Mouse (Mus musculus) heart, embryonic 15.5 days (tissue): ENCODE data around the gene Lmntd1. TPM values are rescaled to one million over a fixed set of nuclear protein-coding genes. Genes with fewer than 3 reads are reported as not detected.
"Not testable (repeated sequence)": the region's sequence is repeated elsewhere in the genome, so short reads cannot be mapped to it uniquely, and the experiment has no call there.

Experiments
- ATAC-seq: fragments of 200-750 bp; cut with Nextera tagmentation; replicated peaks from 2 replicates; pipeline ENCODE4 v1.8.0; 2017; ENCODE audit warnings: low read depth, moderate TSS enrichment; ENCODE audit not compliant: insufficient number of reproducible peaks, insufficient read depth, low FRiP score
- H3K27ac ChIP-seq: fragments of 300-500 bp; sonication (generic); 2 replicates; pipeline ENCODE4 v1.5.1; 2015; ENCODE audit warnings: mild to moderate bottlenecking, inconsistent platforms
- H3K27me3 ChIP-seq: fragments of 300-500 bp; sonication (generic); 2 replicates; pipeline ENCODE4 v1.6.1; 2015; ENCODE audit warnings: inconsistent platforms
- H3K36me3 ChIP-seq: fragments of 300-500 bp; sonication (generic); 2 replicates; pipeline ENCODE4 v1.6.1; 2015; ENCODE audit warnings: mild to moderate bottlenecking, inconsistent platforms
- H3K4me1 ChIP-seq: fragments of 300-500 bp; sonication (generic); replicated peaks from 2 replicates; pipeline ENCODE4 v1.6.1; 2015; ENCODE audit warnings: inconsistent platforms
- H3K4me2 ChIP-seq: fragments of 300-500 bp; sonication (generic); 2 replicates; pipeline ENCODE4 v1.6.1; 2015; ENCODE audit warnings: inconsistent platforms, mild to moderate bottlenecking, moderate library complexity
- H3K4me3 ChIP-seq: fragments of 300-500 bp; sonication (generic); 2 replicates; pipeline ENCODE4 v1.5.1; 2015; ENCODE audit warnings: mild to moderate bottlenecking, inconsistent platforms
- H3K9ac ChIP-seq: fragments of 300-500 bp; sonication (generic); 2 replicates; pipeline ENCODE4 v1.6.1; 2015; ENCODE audit warnings: mild to moderate bottlenecking, inconsistent platforms
- H3K9me3 ChIP-seq: fragments of 300-500 bp; sonication (generic); replicated peaks from 2 replicates; pipeline ENCODE4 v1.6.1; 2016; ENCODE audit warnings: inconsistent platforms
- WGBS: fragments of 180-500 bp; shearing (Covaris S2); methylation state at CpG from one replicate; pipeline ENCODE4 v1.1.7; 2015; ENCODE audit warnings: mixed read lengths; 5-methylcytosine and 5-hydroxymethylcytosine counted together
- polyA plus RNA-seq: library from polyadenylated mRNA; unstranded; fragments of >200 nt; fragmentation: Nextera tagmentation; extraction: Ambion mirVana; gene quantifications from 2 replicates; pipeline ENCODE4 v1.2.1, GENCODE M21; 2015

The Lmntd1 gene
- polyA plus RNA-seq, 1 experiment from 2014 or later = 12.5 TPM

DNA sequence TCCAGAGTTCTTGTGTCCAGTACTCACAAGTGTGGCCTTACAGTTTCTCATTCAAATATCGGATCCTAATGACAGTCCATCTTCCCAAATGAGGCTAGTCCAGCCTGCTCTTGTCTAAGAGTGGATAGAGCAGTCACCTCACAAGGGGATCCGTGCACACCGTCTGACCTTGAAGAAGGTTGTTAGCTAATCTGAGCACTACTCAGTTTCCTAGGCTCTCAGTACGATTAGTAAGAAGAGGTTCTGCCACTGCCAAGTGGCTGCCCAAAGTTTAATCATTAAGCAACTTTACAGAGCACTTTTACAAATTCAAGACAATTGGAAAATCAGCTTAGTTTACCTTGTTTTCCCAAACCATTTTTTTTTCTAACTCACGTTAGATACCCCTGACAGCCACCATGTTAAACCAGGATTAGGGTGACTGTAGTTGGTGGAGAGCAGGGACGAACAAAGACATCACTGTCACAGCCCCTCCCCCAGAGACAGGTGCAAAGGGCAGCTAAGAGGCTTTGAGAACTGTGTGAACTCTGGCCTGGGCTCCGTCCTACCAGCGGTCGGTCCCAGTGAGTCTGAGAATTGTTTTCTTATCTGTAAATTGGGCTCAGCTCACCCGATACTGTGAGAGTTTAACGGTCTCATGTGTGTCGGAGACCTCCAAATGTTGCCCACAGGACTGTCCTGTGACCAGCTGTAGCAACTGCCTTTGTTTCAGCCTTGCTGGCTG, 275.4 kb downstream of the Lmntd1 start:
- WGBS = 58% methylated on average over 12 of the region's 12 CpGs
- no peaks in the 10 kb centered on the region for H3K9me3 ChIP-seq
- no peak overlapping the region for H3K9ac ChIP-seq
- H3K4me1 ChIP-seq = peaks cover 17% of the 10 kb centered on the region
- no peak overlapping the region for H3K4me2 ChIP-seq
- peaks cover 29% of the 10 kb centered on the region for H3K27me3 ChIP-seq
- no peaks in the 10 kb centered on the region for H3K36me3 ChIP-seq
- no peak overlapping the region for H3K27ac ChIP-seq
- H3K4me3 ChIP-seq = no peak overlapping the region
- no peak for ATAC-seq

DNA sequence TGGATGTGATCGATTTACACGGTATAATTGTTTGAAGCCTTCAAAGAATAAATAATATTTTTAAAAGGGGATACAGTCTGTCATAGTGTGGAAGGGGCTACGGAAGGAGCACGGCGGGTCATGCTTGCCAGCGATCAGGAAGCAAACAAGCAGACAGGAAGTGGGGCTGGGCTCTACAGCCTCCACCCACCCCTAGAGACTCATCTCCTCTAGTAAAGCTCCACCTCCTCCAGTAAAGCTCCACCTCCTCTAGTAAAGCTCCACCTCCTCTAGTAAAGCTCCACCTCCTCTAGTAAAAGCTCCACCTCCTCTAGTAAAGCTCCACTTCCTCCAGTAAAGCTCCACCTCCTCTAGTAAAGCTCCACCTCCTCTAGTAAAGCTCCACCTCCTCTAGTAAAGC, 276.6 kb downstream of the Lmntd1 start:
- not testable (repeated sequence) for H3K9ac ChIP-seq, ATAC-seq, H3K27ac ChIP-seq, H3K36me3 ChIP-seq, H3K9me3 ChIP-seq, H3K4me3 ChIP-seq, H3K4me2 ChIP-seq
- Histone ChIP-seq H3K4me1 (peaks cover 17% of the 10 kb centered on the region), H3K27me3 (peaks cover 32% of the 10 kb centered on the region)
- WGBS = 68% methylated on average over 6 of the region's 6 CpGs

DNA sequence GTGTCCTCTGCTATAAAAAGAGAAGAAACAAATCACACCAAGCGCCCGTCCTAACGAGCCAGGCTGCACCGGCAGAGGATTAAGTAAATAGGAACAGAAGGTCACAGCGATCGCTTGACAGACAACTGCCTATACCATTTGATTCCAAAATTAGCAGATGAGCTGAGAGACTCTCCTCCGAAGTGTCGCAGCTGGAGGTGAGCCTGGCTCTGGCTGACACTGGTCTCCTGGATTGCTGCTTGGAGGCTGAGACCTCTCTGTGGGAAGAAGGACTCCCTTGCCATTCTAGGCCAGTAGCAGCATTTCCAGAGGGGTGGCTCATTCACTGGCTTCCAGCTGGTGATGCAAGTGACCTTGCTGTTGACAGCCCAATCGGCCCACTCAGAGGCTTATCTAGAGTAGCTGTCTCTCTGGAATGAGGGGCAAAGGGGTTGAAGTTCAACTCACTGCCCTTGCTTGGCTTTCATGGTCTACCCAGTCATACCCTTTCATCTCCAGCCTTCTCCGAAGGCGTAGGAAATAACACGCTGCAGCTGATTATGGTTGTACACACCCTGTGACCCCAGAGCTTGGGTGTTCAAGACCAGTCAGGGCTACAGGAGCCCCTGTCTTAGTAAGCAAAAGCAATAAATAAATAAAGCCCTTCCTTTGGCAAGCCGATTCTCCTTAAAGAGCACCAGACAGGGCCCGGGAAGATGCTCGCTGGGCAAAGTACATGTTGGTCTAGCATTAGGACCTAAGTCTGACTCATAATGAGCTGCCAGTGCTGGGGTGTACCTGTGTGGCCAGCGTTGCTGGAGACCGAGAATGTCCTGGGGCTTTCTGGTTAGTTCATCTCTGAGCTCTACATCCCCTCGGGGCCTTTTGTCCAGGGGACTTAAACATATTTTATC, 278.0 kb downstream of the Lmntd1 start:
- Histone ChIP-seq H3K9me3 (no peaks in the 10 kb centered on the region), H3K27ac (no peak overlapping the region), H3K4me2 (0 out of 2 replicates have a peak overlapping the region, but pooled peaks have one; percentile 10), H3K9ac (no peak overlapping the region), H3K27me3 (peaks cover 35% of the 10 kb centered on the region), H3K4me1 (peaks cover 17% of the 10 kb centered on the region), H3K4me3 (no peak overlapping the region), H3K36me3 (no peaks in the 10 kb centered on the region)
- ATAC-seq = no peak
- WGBS = 41% methylated on average over 18 of the region's 18 CpGs

DNA sequence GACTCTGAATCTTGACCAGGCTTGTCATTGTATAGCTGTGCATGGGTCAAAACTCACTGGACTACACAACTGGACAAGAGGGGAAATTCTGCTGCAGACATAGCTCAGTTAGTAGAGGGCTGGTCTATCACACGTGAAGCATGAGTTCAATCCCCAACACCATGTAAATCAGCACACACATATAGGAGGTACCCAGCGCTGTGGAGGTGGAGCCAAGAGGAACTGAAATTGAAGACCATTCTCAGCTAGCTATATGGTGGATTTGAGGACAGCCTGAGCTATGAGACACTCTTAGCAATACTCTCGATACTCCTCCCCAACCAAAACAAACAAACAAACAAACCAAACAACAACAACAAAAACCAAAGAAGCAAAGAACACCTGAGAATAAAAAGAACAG, 279.9 kb downstream of the Lmntd1 start:
- H3K9ac ChIP-seq = no peak overlapping the region
- H3K9me3 ChIP-seq = no peaks in the 10 kb centered on the region
- no peaks in the 10 kb centered on the region for H3K36me3 ChIP-seq
- peaks cover 11% of the 10 kb centered on the region for H3K4me1 ChIP-seq
- 75% methylated on average over 3 of the region's 3 CpGs for WGBS
- no peak overlapping the region for H3K4me3 ChIP-seq
- H3K4me2 ChIP-seq = no peak overlapping the region
- no peak overlapping the region for H3K27ac ChIP-seq
- H3K27me3 ChIP-seq = peaks cover 32% of the 10 kb centered on the region
- no peak for ATAC-seq

DNA sequence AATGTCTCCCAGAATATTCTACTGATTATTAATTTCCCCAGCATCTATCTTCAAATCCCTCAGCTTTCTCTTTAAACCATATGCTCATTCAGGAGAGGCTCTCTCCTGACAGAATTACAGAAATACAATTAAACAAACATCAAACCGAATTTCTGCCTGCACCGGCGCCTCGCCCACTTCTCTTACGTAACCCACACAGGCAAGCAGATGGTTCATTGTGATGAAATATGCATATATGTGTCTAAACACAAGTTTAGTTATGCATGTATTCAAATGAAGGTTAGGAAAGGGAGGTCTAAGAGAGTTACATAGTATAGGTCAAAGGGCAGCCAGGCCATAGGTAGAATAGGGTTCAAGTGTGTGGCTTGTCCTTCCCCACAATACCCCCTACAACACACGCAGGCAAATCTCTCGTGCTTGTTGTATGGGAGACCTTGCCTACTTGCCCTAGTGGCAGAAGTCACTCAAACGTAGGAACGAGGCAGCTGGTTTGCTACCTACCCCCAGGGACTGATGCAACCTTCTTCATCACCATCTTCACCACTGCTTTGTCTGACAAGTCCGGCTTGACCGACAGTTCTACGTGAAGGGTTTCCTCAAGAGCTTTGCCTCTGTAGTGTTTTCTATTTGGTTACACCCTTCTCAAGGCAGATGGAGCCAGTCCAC, 287.8 kb downstream of the Lmntd1 start:
- Histone ChIP-seq H3K4me3 (no peak overlapping the region), H3K9ac (no peak overlapping the region), H3K4me2 (no peak overlapping the region), H3K36me3 (no peaks in the 10 kb centered on the region), H3K27me3 (peaks cover 38% of the 10 kb centered on the region), H3K9me3 (no peaks in the 10 kb centered on the region), H3K27ac (no peak overlapping the region), H3K4me1 (no peaks in the 10 kb centered on the region)
- 84% methylated on average over 12 of the region's 12 CpGs for WGBS
- no peak for ATAC-seq

DNA sequence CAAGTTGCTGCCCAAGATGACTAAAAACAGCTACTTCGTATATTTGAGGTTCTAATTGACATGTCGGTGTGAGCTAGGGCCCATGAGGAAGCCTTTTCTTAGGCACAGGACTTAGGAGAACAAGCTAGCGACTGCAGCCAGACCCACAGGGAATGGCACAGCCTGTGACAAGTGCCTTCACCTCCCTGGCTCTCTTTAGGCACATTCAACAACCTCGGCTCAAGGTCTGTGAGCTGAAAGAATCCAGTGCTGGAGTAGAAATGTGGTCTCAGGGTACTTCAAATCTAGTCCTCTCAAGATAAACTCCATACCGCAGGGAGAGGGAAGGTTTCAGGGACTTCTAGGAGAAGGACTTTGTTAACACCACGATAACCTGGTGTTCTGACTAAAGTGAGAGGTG, 289.0 kb downstream of the Lmntd1 start:
- Histone ChIP-seq H3K27me3 (peaks cover 38% of the 10 kb centered on the region), H3K27ac (no peak overlapping the region), H3K36me3 (no peaks in the 10 kb centered on the region), H3K4me3 (no peak overlapping the region), H3K4me1 (no peaks in the 10 kb centered on the region), H3K9ac (no peak overlapping the region), H3K9me3 (no peaks in the 10 kb centered on the region), H3K4me2 (no peak overlapping the region)
- no peak for ATAC-seq
- WGBS = 46% methylated on average over 6 of the region's 6 CpGs

DNA sequence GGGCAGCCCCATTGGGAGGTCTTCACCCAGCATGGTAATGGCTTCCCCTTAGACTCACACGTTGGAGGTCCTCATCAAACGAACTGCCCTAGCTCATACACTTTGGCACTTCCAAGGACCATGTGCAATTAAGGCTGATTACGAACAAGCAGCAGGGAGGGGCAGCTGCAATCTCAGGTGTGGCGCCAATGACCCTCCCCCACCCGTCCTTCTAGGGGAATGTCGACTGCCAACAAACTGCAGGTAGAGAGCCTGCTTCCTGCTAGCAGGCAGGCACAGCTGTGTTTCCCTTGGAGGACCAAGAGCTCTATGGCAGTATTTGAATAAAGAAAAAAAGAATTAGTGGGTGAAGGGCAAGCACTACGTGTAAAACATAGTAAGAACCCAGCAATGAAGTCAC, 289.6 kb downstream of the Lmntd1 start:
- no peaks in the 10 kb centered on the region for H3K9me3 ChIP-seq
- ATAC-seq = no peak
- no peaks in the 10 kb centered on the region for H3K4me1 ChIP-seq
- peaks cover 38% of the 10 kb centered on the region for H3K27me3 ChIP-seq
- H3K36me3 ChIP-seq = no peaks in the 10 kb centered on the region
- H3K4me3 ChIP-seq = no peak overlapping the region
- WGBS = 60% methylated on average over 7 of the region's 7 CpGs
- H3K9ac ChIP-seq = no peak overlapping the region
- no peak overlapping the region for H3K4me2 ChIP-seq
- no peak overlapping the region for H3K27ac ChIP-seq

DNA sequence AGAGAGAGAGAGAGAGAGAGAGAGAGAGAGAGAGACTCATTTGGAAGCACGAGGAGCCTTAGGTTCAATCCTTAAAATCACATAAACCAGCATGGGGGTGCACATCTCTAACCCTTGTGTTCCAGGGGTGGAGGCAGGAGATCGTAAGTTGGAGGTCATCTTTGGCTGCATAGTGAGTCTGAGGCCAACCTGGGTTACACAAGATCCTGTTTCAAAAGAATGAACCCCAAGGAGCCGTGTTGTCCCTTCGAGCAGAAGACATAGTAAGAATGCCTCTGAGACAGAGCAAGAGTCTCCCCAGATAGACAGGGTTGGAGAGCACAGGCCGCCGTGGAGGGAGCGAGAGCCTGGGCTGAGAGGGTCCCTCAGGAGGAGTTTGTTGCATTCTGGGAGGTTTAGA, 291.9 kb downstream of the Lmntd1 start:
- Histone ChIP-seq H3K4me1 (no peaks in the 10 kb centered on the region), H3K9me3 (no peaks in the 10 kb centered on the region), H3K4me3 (no peak overlapping the region), H3K27me3 (peaks cover 35% of the 10 kb centered on the region), H3K36me3 (no peaks in the 10 kb centered on the region), H3K9ac (no peak overlapping the region), H3K27ac (no peak overlapping the region), H3K4me2 (no peak overlapping the region)
- 74% methylated on average over 7 of the region's 7 CpGs for WGBS
- ATAC-seq = no peak

DNA sequence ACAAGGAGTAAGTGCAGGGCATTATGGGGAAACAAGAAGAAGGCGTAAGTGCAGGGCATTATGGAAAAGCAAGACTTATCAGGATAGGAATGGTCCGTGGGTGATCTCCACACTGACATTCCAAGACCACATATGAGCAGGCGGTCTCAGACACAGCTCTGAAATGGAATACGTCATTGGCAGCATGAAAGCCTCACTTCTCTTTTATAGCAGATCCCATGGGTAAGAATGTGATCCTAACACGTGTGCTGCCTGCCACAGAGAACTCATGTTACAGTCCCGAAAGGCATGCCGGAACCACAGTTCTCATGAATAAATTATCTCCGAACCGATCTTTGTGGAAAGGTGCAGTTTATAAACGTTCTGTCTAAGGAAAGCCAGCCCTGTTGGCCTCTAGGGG, 294.0 kb downstream of the Lmntd1 start:
- H3K4me2 ChIP-seq = no peak overlapping the region

More for the DNA sequence above, 294.0 kb downstream of the Lmntd1 start:
- no peak overlapping the region for H3K9ac ChIP-seq
- peaks cover 22% of the 10 kb centered on the region for H3K27me3 ChIP-seq
- ATAC-seq = no peak
- H3K9me3 ChIP-seq = no peaks in the 10 kb centered on the region
- no peak overlapping the region for H3K27ac ChIP-seq
- no peaks in the 10 kb centered on the region for H3K36me3 ChIP-seq
- WGBS = 85% methylated on average over 10 of the region's 10 CpGs
- no peaks in the 10 kb centered on the region for H3K4me1 ChIP-seq
- no peak overlapping the region for H3K4me3 ChIP-seq
